Mouse (Mus musculus) heart, embryonic 12.5 days (tissue): ENCODE data around the gene Anks6. TPM values are rescaled to one million over a fixed set of nuclear protein-coding genes. Genes with fewer than 3 reads are reported as not detected.

Experiments
- polyA plus RNA-seq: library from polyadenylated mRNA; unstranded; fragments of >200 nt; fragmentation: Nextera tagmentation; extraction: Ambion mirVana; gene quantifications from 2 replicates; pipeline ENCODE4 v1.2.1, GENCODE M21; 2016

Anks6 gene
- polyA plus RNA-seq, 1 experiment from 2014 or later = 2.7 TPM

Other genes starting within 250 kb of the Anks6 start
- gene Gabbr2, start 65.6 kb downstream of the Anks6 start, polyA plus RNA-seq = 0.05 and 0.06 TPM in 2 replicates
- 1.8 and 2.2 TPM in 2 replicates for gene Galnt12, start 34.5 kb upstream of the Anks6 start, polyA plus RNA-seq
- 2.2 and 2.4 TPM in 2 replicates for gene Col15a1, start 150.7 kb upstream of the Anks6 start, polyA plus RNA-seq